Mouse (Mus musculus) adrenal gland, adult 2 months (tissue): ENCODE data around the gene Scap. TPM values are rescaled to one million over a fixed set of nuclear protein-coding genes. Genes with fewer than 3 reads are reported as not detected.
"Not testable (repeated sequence)": the region's sequence is repeated elsewhere in the genome, so short reads cannot be mapped to it uniquely, and the experiment has no call there.

Experiments
- DNase-seq: peaks from one replicate; pipeline ENCODE4 v3.0.0; 2021
- polyA plus RNA-seq: library from polyadenylated mRNA; depleted of rRNA; stranded (reverse); fragments of >200 nt; gene quantifications from 2 replicates; pipeline ENCODE4 v1.2.3, GENCODE M21; 2012
- total RNA-seq, 2 experiments: library from RNA; stranded (reverse); gene quantifications; 2 replicates each; pipeline ENCODE4 v1.2.3; 2021

The Scap gene
- total and polyA plus RNA-seq, 3 experiments = 98.3 to 148 (median 112) TPM

- no peak for DNase-seq
Observed at GRCm38 (mm10) chr9:110330341-110330740, 2.7 kb upstream of the Scap start.

DNA sequence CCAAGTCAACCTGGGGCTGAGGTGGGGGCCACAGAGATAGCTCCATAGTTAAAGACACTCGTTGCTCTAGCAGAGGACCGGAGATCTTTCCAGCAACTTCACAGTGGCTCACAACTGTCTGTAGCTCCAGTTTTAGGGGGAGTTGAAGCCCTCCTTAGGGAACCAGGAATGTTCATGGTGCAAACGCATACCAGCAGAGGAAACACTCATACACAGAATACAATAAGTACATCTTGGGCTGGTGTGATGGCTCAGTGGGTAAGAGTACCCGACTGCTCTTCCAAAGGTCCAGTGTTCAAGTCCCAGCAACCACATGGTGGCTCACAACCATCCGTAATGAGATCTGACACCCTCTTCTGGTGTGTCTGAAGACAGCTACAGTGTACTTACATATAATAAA lies 2.2 kb upstream of the Scap start:
- DNase-seq = not testable (repeated sequence)

- DNase-seq = no peak
Observed at GRCm38 (mm10) chr9:110333896-110334259, 790 bp downstream of the Scap start.

DNA sequence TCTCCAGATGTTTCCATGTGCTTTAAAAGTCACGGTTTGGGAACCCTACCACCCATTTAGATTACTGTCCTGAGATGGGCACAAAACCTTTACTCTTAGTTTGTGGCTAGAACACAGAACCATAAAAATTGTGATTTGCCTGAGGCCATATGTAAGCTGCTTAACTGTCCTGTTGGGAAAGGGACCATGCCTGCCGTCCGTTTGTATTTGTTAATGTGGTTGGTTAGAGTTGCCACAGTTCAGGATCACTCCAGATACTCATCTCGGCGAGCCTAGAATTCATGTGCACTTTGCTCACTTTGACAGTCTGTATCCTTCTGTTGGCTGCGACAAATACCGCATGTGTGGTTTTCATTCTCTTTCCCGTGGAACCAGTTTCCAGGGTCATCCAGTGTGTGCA lies 1.8 kb downstream of the Scap start:
- DNase-seq = peak; percentile 15

GRCm38 (mm10) chr9:110340037-110340750 lies 7.1 kb downstream of the Scap start:
- DNase-seq = no peak

- no peak for DNase-seq
Observed at GRCm38 (mm10) chr9:110342008-110342407, 8.9 kb downstream of the Scap start.

- DNase-seq = no peak
Observed at GRCm38 (mm10) chr9:110343805-110344204, 10.7 kb downstream of the Scap start.

- DNase-seq = no peak
Observed at GRCm38 (mm10) chr9:110345057-110345739, 12.1 kb downstream of the Scap start.

DNA sequence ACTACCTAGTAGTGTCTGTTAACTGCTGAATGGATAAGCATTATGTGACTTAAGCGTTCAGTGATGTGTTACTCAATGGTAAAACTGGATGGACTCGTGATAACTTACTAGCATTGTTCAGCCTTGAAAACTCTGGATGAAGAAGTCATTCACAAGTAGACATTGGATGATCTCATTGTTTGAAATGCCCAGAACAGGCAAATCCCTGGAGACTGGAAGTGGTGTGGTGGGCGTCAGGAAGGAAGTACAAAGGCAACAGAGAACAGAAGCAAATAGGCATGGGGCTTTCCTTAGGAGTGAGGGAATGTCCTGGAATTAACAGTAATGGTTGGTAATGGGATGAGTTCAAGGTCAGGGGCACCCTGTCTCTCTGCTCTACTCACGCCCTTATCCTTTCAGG lies 15.8 kb downstream of the Scap start:
- DNase-seq = no peak

- no peak for DNase-seq
Observed at GRCm38 (mm10) chr9:110350188-110350587, 17.1 kb downstream of the Scap start.

DNA sequence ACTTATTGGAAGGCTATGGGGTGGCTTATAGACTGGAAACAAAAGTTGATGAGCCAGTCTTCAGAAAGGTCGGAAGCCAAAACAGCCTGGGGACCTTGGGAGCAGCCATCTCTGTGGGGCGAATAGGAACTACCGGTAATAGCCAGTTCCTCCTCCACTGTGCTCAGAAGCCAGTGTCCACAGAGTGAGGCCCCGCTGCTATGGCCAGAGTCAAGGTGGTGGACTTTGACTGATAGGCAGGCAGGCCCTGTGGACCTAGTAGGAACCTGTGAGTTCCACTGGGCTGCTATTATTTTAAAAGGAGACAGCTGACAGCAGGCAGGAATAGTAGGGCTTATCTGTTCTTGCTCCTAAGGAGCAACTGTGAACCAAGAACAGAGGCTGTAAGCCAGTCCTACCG lies 17.5 kb downstream of the Scap start:
- no peak for DNase-seq

DNA sequence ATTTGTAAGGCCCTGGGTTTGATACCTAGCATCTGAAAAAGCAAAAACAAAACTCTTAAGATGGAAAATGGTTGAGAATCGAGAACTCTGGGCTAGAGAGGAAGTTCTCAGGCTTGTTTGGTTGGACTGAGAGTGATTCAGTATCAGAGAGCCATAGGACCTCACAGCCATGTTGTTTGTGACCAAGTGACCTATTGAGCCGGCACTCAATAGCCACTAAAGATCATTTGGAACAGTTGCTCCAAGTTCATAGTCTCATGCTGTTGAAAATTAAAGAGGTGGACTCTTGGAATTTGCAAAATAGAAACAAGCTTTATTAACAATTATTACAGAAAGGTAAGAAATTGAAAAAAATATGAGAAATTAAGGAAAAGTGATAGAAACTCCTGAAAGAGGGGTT lies 18.3 kb downstream of the Scap start:
- DNase-seq = no peak

DNA sequence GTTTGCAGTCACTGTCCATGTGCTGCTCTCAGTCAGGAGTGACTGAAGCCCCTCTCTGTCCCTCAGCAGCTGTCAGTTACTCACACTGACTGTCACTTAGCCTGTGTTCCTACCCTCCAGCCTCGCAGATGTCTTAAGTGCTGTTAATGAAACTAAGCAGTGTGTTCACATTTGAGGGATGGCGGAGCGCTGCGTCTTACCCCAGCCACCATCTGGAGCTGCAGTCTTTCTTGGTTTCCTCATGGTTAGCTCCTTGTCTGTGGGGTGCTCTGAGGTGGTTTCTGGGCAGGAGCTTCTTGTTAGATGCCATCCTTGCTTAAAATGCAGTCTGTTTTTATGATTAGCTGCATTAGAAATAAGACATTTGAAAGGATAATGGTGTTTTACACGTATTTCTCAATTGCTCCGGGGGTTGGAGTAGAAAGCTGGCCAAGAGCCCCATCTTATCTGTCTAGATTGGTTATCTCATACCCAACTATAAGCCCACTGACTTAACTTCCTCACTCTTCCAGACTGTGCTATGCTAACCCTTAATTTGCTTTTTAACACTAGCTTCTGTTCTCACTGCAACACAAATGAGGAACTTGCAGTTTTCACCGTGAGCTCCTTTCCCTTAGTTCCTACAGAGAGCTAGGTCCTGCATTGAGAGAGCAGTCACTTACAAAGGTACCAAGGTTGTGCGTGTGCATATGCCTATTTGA lies 19.0 kb downstream of the Scap start:
- DNase-seq = no peak

GRCm38 (mm10) chr9:110358341-110358740 lies 25.3 kb downstream of the Scap start:
- DNase-seq = no peak

- DNase-seq = no peak
Observed at GRCm38 (mm10) chr9:110361299-110361698, 28.2 kb downstream of the Scap start.

GRCm38 (mm10) chr9:110362337-110362736 lies 29.2 kb downstream of the Scap start:
- no peak for DNase-seq

DNA sequence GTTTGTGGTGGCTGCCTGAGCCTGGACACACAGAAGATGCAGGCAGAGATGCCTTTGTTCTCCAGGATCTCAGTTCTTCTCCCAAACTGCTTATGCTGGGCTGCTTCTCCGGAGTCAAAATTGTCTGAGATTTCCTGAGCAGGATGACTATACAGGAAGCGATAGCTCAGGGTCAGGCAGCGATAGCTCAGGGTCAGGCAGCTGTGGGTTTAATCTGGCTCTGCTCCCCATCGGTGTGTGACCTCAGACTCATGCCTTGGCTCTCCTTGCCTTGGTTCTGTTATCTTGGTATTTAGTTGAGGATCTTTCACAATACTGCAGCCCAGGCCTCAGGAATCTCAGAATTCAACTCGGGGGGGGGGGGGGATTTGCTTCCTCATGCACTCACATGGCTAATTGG lies 33.7 kb downstream of the Scap start:
- DNase-seq = peak; percentile 89

- DNase-seq = no peak
Observed at GRCm38 (mm10) chr9:110369860-110370259, 36.8 kb downstream of the Scap start.

DNA sequence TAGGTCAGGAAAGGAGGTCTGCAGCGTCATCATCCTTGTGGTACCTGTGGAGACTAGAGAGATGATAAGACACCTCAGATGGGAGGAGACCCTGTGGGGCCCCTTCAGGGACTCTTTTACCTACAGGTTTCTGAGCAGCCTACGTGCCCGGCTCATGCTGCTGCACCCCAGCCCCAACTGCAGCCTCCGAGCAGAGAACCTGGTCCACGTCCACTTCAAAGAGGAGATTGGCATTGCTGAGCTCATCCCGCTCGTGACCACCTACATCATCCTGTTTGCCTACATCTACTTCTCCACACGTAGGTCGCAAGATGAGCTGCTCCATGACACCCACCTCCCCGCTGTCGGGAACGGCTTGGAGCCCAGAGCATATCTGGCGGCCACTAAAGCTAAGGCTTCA lies 40.8 kb downstream of the Scap start:
- no peak for DNase-seq

- DNase-seq = peak; percentile 81
Observed at GRCm38 (mm10) chr9:110375668-110376067, 42.6 kb downstream of the Scap start.

GRCm38 (mm10) chr9:110377655-110378054 lies 44.6 kb downstream of the Scap start:
- DNase-seq = not testable (repeated sequence)

DNA sequence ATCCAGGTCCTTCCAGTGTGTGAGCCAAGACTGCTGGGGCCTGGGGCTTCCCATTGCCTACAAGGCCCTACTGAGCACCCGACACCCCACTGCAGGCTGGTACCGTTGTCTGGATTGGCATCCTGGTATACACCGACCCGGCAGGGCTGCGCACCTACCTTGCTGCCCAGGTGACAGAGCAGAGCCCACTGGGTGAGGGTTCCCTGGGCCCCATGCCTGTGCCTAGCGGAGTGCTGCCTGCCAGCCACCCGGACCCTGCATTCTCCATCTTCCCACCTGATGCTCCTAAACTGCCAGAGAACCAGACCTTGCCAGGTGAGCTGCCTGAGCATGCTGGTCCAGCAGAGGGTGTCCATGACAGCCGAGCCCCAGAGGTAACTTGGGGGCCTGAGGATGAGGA lies 46.3 kb downstream of the Scap start:
- no peak for DNase-seq

DNA sequence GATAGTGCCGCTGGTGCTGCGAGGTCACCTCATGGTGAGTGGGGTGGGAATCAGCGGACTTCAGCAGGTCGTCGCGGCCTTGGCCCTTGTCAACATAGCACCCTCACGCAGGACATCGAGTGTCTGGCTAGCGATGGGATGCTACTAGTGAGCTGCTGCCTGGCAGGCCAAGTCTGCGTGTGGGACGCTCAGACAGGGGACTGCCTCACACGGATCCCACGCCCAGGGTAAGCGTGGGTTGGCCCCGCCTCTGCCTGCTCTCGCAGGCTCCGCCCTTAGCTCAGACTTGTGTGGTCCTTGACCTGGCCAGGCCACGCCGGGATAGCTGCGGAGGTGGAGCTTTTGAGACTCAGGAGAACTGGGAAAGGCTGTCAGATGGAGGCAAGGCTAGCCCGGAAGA lies 47.6 kb downstream of the Scap start:
- peak; percentile 68 for DNase-seq
